Mouse (Mus musculus): ENCODE measurements around the gene Ndfip2. TPM values are rescaled to one million over a fixed set of nuclear protein-coding genes. Genes with fewer than 3 reads are reported as not detected.

Gene Ndfip2
- polyA plus RNA-seq, 1 experiment from 2014 or later, result 60.3 TPM

DNA sequence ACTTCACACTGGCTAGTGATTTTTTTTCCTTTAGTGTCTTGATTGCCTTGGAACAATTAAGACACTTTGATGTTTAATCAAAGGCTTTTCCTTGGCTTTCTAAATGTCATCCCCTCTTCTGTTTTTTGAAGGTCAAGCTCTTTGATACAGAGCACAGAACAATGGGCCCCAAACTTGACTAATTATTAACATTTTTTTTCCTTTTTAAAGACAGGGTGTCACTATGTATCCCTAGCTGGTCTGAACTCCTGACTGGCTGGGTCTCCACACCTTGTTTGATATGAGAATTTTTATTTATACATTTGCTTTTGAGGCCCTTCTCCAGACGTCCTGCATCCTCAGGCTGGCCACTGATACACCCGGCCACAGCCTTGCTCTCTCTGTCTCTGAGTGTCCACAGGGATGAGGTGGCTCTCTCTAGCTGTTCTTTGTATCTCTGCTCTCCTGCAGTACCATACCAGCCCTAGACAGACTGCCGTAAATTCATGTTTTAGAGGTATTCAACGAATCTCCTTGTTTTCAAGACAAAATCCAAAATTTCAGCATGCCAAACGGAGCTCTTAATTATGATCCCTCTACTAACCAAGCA lies 19.8 kb upstream of the Ndfip2 start:
- Histone ChIP-seq H3K9me3 (ENCODE audit: low read depth, low read length) (no peaks in the 10 kb centered on the region), H3K36me3 (ENCODE audit: insufficient read depth) (no peaks in the 10 kb centered on the region), H3K4me3 (ENCODE audit: low read depth, low read length) (no peak overlapping the region), H3K27ac (ENCODE audit: low read depth) (no peak overlapping the region), H3K27me3 (ENCODE audit: insufficient read depth, low read length) (no peaks in the 10 kb centered on the region), H3K4me1 (ENCODE audit: insufficient read depth) (no peaks in the 10 kb centered on the region), H3K4me2 (no peak overlapping the region), H3K9ac (no peak overlapping the region)
- no peak for DNase-seq
- 66% methylated on average over 5 of the region's 5 CpGs for WGBS
- TF ChIP-seq CTCF (IDR thresholded peaks at IDR 0.05; ENCODE audit: low read depth), result no peak
- no peak for ATAC-seq (ENCODE audit: insufficient read depth)

DNA sequence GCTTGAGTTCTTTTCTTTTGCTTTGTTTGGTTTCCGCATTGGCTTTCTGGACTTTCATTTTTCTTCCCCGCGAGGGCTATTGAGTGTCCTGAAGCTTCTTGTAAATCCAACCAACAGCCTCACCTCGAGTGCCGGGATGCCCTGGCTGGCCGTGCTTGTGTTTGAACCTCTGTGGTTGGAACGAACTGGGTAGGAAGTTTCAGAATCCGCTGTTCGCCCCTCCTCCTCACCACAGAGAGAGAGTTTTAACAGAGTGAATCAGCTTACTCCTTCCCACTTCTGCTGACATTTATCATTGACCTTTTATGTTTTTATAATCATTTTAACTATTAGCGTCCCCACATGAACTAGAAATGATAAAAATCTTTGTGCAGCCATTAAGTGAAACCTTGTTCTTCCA lies 18.3 kb upstream of the Ndfip2 start:
- H3K36me3 ChIP-seq (ENCODE audit: insufficient read depth), result no peaks in the 10 kb centered on the region
- H3K27me3 ChIP-seq (ENCODE audit: insufficient read depth, low read length), result no peaks in the 10 kb centered on the region
- H3K4me3 ChIP-seq (ENCODE audit: low read depth, low read length), result no peak overlapping the region
- no peaks in the 10 kb centered on the region for H3K4me1 ChIP-seq (ENCODE audit: insufficient read depth)
- 63% methylated on average over 10 of the region's 10 CpGs for WGBS
- H3K4me2 ChIP-seq, result no peak overlapping the region
- DNase-seq (no peak), ATAC-seq (ENCODE audit: insufficient read depth) (no peak)
- no peaks in the 10 kb centered on the region for H3K9me3 ChIP-seq (ENCODE audit: low read depth, low read length)
- TF ChIP-seq CTCF (IDR thresholded peaks at IDR 0.05; ENCODE audit: low read depth), result no peak
- no peak overlapping the region for H3K27ac ChIP-seq (ENCODE audit: low read depth)
- H3K9ac ChIP-seq, result no peak overlapping the region

DNA sequence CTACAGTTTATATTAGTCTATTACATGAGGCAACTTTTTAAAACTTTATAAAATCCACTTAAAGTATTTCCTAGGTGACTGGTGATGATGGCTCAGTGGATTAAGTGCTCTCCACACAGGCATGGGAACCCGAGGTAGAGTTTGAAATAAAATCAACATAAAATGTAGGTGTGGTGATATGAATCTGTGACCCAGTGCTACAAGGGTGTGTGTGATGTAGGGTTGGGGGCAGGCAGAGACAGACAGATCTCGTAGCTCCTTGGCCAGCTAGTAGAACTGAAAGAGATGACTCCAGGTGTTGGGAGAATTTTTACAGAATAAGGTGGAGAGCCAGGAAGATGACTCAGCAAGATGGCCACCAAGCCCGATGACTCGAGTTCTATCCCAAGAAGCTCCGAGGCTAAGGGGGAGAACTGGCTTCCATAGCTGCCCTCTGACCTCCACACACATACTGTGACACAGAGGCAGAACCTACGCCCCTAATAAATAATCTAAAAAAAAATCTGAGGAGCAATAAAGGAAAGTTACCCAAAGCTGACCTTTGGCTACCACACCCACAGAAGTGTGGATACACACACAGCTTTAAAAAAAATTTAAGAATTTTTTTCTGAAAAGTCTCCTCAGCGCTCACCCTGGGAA lies 14.4 kb upstream of the Ndfip2 start:
- no peaks in the 10 kb centered on the region for H3K9me3 ChIP-seq (ENCODE audit: low read depth, low read length)
- no peak overlapping the region for H3K4me3 ChIP-seq (ENCODE audit: low read depth, low read length)
- DNase-seq (no peak), ATAC-seq (ENCODE audit: insufficient read depth) (no peak)
- no peak overlapping the region for H3K27ac ChIP-seq (ENCODE audit: low read depth)
- H3K9ac ChIP-seq, result no peak overlapping the region
- no peaks in the 10 kb centered on the region for H3K4me1 ChIP-seq (ENCODE audit: insufficient read depth)
- 73% methylated on average over 7 of the region's 7 CpGs for WGBS
- H3K36me3 ChIP-seq (ENCODE audit: insufficient read depth), result no peaks in the 10 kb centered on the region
- no peak for TF ChIP-seq CTCF (IDR thresholded peaks at IDR 0.05; ENCODE audit: low read depth)
- H3K27me3 ChIP-seq (ENCODE audit: insufficient read depth, low read length), result no peaks in the 10 kb centered on the region
- H3K4me2 ChIP-seq, result no peak overlapping the region

DNA sequence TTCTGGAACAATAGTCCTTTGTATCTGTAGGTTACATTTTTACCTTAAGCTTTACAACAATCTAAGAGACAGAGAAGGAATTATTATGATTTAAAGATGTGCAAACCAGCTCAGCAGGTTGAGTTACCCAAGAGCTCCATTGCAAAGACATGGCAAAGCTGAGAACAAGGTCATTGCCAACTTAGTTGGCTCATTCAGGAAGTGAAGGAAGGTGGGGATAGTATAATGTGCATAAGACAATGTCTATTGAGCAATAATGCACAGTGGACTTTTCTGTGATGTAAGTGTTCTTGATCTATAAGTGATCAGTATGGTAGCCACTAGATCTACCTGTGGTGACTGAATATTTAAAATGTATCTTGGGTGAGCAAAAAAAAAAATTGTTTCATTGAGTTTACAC lies 7.3 kb upstream of the Ndfip2 start:
- no peak overlapping the region for H3K9ac ChIP-seq
- H3K27me3 ChIP-seq (ENCODE audit: insufficient read depth, low read length), result no peaks in the 10 kb centered on the region
- H3K9me3 ChIP-seq (ENCODE audit: low read depth, low read length), result no peaks in the 10 kb centered on the region
- H3K4me1 ChIP-seq (ENCODE audit: insufficient read depth), result no peaks in the 10 kb centered on the region
- H3K4me3 ChIP-seq (ENCODE audit: low read depth, low read length), result no peak overlapping the region
- no peak overlapping the region for H3K27ac ChIP-seq (ENCODE audit: low read depth)
- no peak overlapping the region for H3K4me2 ChIP-seq
- H3K36me3 ChIP-seq (ENCODE audit: insufficient read depth), result no peaks in the 10 kb centered on the region
- no peak for DNase-seq
- no peak for TF ChIP-seq CTCF (IDR thresholded peaks at IDR 0.05; ENCODE audit: low read depth)
- ATAC-seq (ENCODE audit: insufficient read depth), result no peak

DNA sequence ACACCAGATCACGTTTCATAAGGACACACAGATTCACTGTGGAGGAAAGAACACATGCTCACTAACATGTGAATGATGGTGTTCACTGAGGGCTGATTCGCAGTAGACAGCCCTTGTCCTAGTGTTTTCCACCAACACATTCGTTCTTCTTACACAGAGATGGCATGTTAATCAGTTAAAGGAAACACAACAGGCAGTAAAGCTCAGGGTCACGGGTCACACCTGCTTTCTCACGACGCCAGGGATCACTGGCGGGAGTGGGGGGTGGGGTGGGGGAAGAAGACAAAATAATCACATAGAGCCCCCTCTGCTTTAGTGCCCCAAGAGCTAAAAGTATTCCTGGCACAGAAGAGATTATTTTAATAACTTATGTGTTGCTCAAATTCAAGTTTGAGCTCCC lies 5.1 kb upstream of the Ndfip2 start:
- Histone ChIP-seq H3K4me1 (ENCODE audit: insufficient read depth) (no peaks in the 10 kb centered on the region), H3K27me3 (ENCODE audit: insufficient read depth, low read length) (no peaks in the 10 kb centered on the region), H3K9ac (no peak overlapping the region), H3K4me3 (ENCODE audit: low read depth, low read length) (no peak overlapping the region), H3K27ac (ENCODE audit: low read depth) (no peak overlapping the region), H3K9me3 (ENCODE audit: low read depth, low read length) (no peaks in the 10 kb centered on the region), H3K4me2 (no peak overlapping the region), H3K36me3 (ENCODE audit: insufficient read depth) (no peaks in the 10 kb centered on the region)
- DNase-seq (no peak), ATAC-seq (ENCODE audit: insufficient read depth) (no peak)
- no peak for TF ChIP-seq CTCF (IDR thresholded peaks at IDR 0.05; ENCODE audit: low read depth)
- 16% methylated on average over 7 of the region's 7 CpGs for WGBS

DNA sequence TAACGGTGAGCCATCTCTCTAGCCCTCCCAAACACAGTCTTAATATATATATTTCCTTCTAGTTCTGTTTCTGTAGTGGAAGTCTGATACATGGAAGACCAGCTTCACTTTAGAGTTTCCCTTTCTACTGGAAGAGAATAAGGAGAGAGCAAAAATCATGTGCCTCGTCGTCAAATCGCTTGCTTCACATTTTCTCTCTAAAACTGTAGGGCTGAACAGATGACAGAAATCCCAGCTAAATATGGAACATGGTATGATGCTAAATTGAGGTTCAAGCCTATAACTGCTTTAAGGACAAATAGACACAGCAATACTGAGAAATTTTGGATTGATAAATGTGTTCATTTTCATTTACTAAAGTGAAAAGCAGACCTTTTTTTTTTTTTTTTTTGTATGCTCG lies 4.0 kb upstream of the Ndfip2 start:
- Histone ChIP-seq H3K4me3 (ENCODE audit: low read depth, low read length) (no peak overlapping the region), H3K27ac (ENCODE audit: low read depth) (no peak overlapping the region), H3K4me2 (no peak overlapping the region), H3K9ac (no peak overlapping the region), H3K9me3 (ENCODE audit: low read depth, low read length) (no peaks in the 10 kb centered on the region), H3K4me1 (ENCODE audit: insufficient read depth) (no peaks in the 10 kb centered on the region; the same call in 1 of the 2 replicates), H3K36me3 (ENCODE audit: insufficient read depth) (no peaks in the 10 kb centered on the region), H3K27me3 (ENCODE audit: insufficient read depth, low read length) (no peaks in the 10 kb centered on the region)
- no peak for ATAC-seq (ENCODE audit: insufficient read depth)
- DNase-seq, result no peak
- 83% methylated on average over 5 of the region's 5 CpGs for WGBS
- no peak for TF ChIP-seq CTCF (IDR thresholded peaks at IDR 0.05; ENCODE audit: low read depth)

DNA sequence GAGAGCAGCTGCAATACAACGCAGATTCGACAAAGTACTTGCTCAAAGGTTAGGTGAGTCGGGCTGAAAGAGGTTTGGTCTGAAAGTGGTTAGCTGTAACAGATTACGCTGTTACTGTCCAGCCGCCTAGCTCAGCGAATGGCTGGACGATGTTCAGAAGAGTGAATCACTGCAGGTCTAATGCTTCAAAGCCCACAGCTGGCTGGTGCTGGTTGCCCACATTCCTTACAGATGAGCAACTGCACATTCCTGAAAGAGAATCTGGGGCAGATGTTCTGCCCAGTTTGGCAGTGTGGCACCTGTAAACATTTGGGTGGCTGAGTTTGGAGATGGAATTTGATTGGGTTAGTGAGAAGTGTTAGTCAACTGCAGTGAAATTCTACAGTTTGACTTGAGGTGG lies 2.8 kb upstream of the Ndfip2 start:
- H3K4me1 ChIP-seq (ENCODE audit: insufficient read depth), result no peaks in the 10 kb centered on the region; the same call in 1 of the 2 replicates
- H3K4me2 ChIP-seq, result no peak overlapping the region
- no peaks in the 10 kb centered on the region for H3K9me3 ChIP-seq (ENCODE audit: low read depth, low read length)
- H3K36me3 ChIP-seq (ENCODE audit: insufficient read depth), result no peaks in the 10 kb centered on the region
- H3K27ac ChIP-seq (ENCODE audit: low read depth), result no peak overlapping the region
- DNase-seq (no peak), ATAC-seq (ENCODE audit: insufficient read depth) (no peak)
- no peak overlapping the region for H3K9ac ChIP-seq
- no peak for TF ChIP-seq CTCF (IDR thresholded peaks at IDR 0.05; ENCODE audit: low read depth)
- H3K27me3 ChIP-seq (ENCODE audit: insufficient read depth, low read length), result no peaks in the 10 kb centered on the region
- WGBS, result 79% methylated on average over 7 of the region's 7 CpGs
- no peak overlapping the region for H3K4me3 ChIP-seq (ENCODE audit: low read depth, low read length)
